In the genomic region with DNA sequence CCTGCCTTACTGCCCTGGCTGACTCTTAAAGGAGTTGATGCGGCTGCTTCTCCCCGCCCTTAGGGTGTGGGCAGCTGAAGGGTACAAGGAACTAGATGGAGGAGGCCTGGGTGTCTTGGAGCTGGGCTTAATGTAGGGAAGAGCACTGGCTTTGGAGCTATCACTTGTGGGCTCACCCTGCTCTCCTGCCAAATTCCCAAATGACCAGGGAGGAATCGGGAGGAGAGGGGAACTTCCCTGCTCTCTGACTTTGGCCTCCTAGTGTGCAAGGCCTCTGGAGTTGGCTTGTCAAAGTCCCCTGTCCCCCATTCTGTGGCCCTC, we compare ENCODE assay signal across 9 mouse cellular contexts. TPM values are rescaled to one million over a fixed set of nuclear protein-coding genes. Genes with fewer than 3 reads are reported as not detected.
DNase-seq lines count a peak whose midpoint lies in the region; ATAC-seq and TF ChIP-seq lines count a peak whose summit lies in the region.
"Had no signal": no experiment of that assay in that cellular context is flagged by ENCODE, and none has a peak within 500 bp of the region (broad histone marks: within the 10 kb centered on the region; RNA-seq: fewer than 3 reads in every experiment).

No protein-coding gene starts in this region.

- peaks cover 23% of the 10 kb centered on the region for H3K36me3 ChIP-seq in heart, embryonic 10.5 days
- peaks cover 39% of the 10 kb centered on the region for H3K36me3 ChIP-seq in E14TG2a.4 (ENCODE audit: insufficient read depth, low read length)
- 0 out of 2 replicates have a peak, but pooled peaks cover 3% of the 10 kb centered on the region for H3K36me3 ChIP-seq in hindbrain, embryonic 11.5 days (ENCODE audit: control insufficient read depth, insufficient read depth, low read length)

- DNase-seq in heart, embryonic 10.5 days (ENCODE audit: low spot score): no peak
- no peak for DNase-seq in heart, adult 18-20 months
- DNase-seq in hindbrain, embryonic 11.5 days (ENCODE audit: low spot score): no peak
- peak; percentile 44 for DNase-seq in lung, postnatal 25 days (ENCODE audit: low spot score)
- no peak for DNase-seq in ovary, postnatal 10 days (ENCODE audit: low spot score)
- no peak for DNase-seq in layer of hippocampus, adult 18-20 months (ENCODE audit: low spot score in 2 of 2)

- ATAC-seq in hindbrain, embryonic 11.5 days (ENCODE audit: low FRiP score): peak; percentile 50
- ATAC-seq in frontal cortex, adult (ENCODE audit: low TSS enrichment): no peak

- H3K9me3 ChIP-seq in heart, embryonic 10.5 days: no peaks in the 10 kb centered on the region
- no peaks in the 10 kb centered on the region for H3K9me3 ChIP-seq in E14TG2a.4 (ENCODE audit: low read length)
- H3K9me3 ChIP-seq in hindbrain, embryonic 11.5 days (ENCODE audit: control insufficient read depth, low read length): no peaks in the 10 kb centered on the region

- H3K27me3 ChIP-seq in heart, embryonic 10.5 days (ENCODE audit: insufficient read depth, poor library complexity, severe bottlenecking): peaks cover 24% of the 10 kb centered on the region
- peaks cover 10% of the 10 kb centered on the region; the same call in 1 of the 2 replicates for H3K27me3 ChIP-seq in E14TG2a.4 (ENCODE audit: insufficient read depth, low read length)
- H3K27me3 ChIP-seq in hindbrain, embryonic 11.5 days (ENCODE audit: control insufficient read depth, insufficient read depth, low read length): no peaks in the 10 kb centered on the region

- H3K27ac ChIP-seq in heart, embryonic 10.5 days: peak overlapping the region; percentile 79
- peak overlapping the region; percentile 43 for H3K27ac ChIP-seq in hindbrain, embryonic 11.5 days (ENCODE audit: low read depth, low read length)

- TF ChIP-seq CTCF in E14TG2a.4 (conservative IDR thresholded peaks at IDR 0.05; ENCODE audit: low read length): no peak

- H3K4me2 ChIP-seq in hindbrain, embryonic 11.5 days (replicated peaks; ENCODE audit: low read depth, low read length): peak overlapping the region; percentile 77

- H3K9ac ChIP-seq in hindbrain, embryonic 11.5 days (ENCODE audit: low read depth, low read length): peak overlapping the region; percentile 91

- H3K4me1 ChIP-seq in heart, embryonic 10.5 days: peaks cover 36% of the 10 kb centered on the region
- peaks cover 76% of the 10 kb centered on the region for H3K4me1 ChIP-seq in E14TG2a.4 (replicated peaks; ENCODE audit: low read depth, low read length)
- peaks cover 6% of the 10 kb centered on the region for H3K4me1 ChIP-seq in hindbrain, embryonic 11.5 days (replicated peaks; ENCODE audit: control insufficient read depth, insufficient read depth, low read length)

- peak overlapping the region; percentile 73 for H3K4me3 ChIP-seq in heart, embryonic 10.5 days
- peak overlapping the region; percentile 88 for H3K4me3 ChIP-seq in E14TG2a.4 (replicated peaks; ENCODE audit: low read length)
- peak overlapping the region; percentile 87 for H3K4me3 ChIP-seq in hindbrain, embryonic 11.5 days (ENCODE audit: low read depth, low read length)

- WGBS in heart, embryonic 10.5 days: 8% methylated on average over 3 of the region's 3 CpGs
- 2% methylated on average over 3 of the region's 3 CpGs for WGBS in hindbrain, embryonic 11.5 days

RNA-seq across cellular contexts. Expression of a gene that starts 0.7 kb away (rescaled TPM):
- 23.0 and 30.3 TPM in 2 replicates for polyA plus RNA-seq in heart, embryonic 10.5 days (2016; fragmentation: Nextera tagmentation; extraction: Ambion mirVana)
- 10 to 100 TPM; 22.5 to 23.7 TPM for total RNA-seq in heart, adult 18-20 months (2021)
- polyA plus RNA-seq in hindbrain, embryonic 11.5 days (2014; fragmentation: Nextera tagmentation; extraction: Ambion mirVana): 62.7 and 65.8 TPM in 2 replicates
- total RNA-seq in layer of hippocampus, adult 18-20 months (2021): 100 to 1,000 TPM; 244 to 255 TPM

RNA-seq across cellular contexts. Expression of a gene that starts 22.9 kb away (rescaled TPM):
- 0.75 and 1.4 TPM in 2 replicates for polyA plus RNA-seq in heart, embryonic 10.5 days (2016; fragmentation: Nextera tagmentation; extraction: Ambion mirVana)
- total RNA-seq in heart, adult 18-20 months (2021): 10 to 100 TPM; 47.9 to 49.0 TPM
- 2.6 and 2.7 TPM in 2 replicates for polyA plus RNA-seq in hindbrain, embryonic 11.5 days (2014; fragmentation: Nextera tagmentation; extraction: Ambion mirVana)
- total RNA-seq in layer of hippocampus, adult 18-20 months (2021): 10 to 100 TPM; 28.6 to 30.7 TPM

RNA-seq across cellular contexts. Expression of a gene that starts 23.4 kb away (rescaled TPM):
- polyA plus RNA-seq in heart, embryonic 10.5 days (2016; fragmentation: Nextera tagmentation; extraction: Ambion mirVana): 9.5 and 25.6 TPM in 2 replicates
- total RNA-seq in heart, adult 18-20 months (2021): 10 to 100 TPM; 21.5 to 28.3 TPM
- polyA plus RNA-seq in hindbrain, embryonic 11.5 days (2014; fragmentation: Nextera tagmentation; extraction: Ambion mirVana): 8.5 TPM in 2 replicates
- 10 to 100 TPM; 33.3 to 37.1 TPM for total RNA-seq in layer of hippocampus, adult 18-20 months (2021)

RNA-seq across cellular contexts. Expression of a gene that starts 33.4 kb away (rescaled TPM):
- polyA plus RNA-seq in heart, embryonic 10.5 days (2016; fragmentation: Nextera tagmentation; extraction: Ambion mirVana): not detected in 2 replicates
- not detected for total RNA-seq in heart, adult 18-20 months (2021)
- polyA plus RNA-seq in hindbrain, embryonic 11.5 days (2014; fragmentation: Nextera tagmentation; extraction: Ambion mirVana): not detected in 2 replicates
- total RNA-seq in layer of hippocampus, adult 18-20 months (2021): not detected
- total RNA-seq: layer of hippocampus, postnatal 36 days had no signal

RNA-seq across cellular contexts. Expression of a gene that starts 39.3 kb away (rescaled TPM):
- 0.06 and 1.7 TPM in 2 replicates for polyA plus RNA-seq in heart, embryonic 10.5 days (2016; fragmentation: Nextera tagmentation; extraction: Ambion mirVana)
- total RNA-seq in heart, adult 18-20 months (2021): not detected
- 0.05 and 0.24 TPM in 2 replicates for polyA plus RNA-seq in hindbrain, embryonic 11.5 days (2014; fragmentation: Nextera tagmentation; extraction: Ambion mirVana)
- total RNA-seq in layer of hippocampus, adult 18-20 months (2021): 1 to 10 TPM; 2.7 to 2.8 TPM

Comparison
In these comparisons a context has a peak if more than half of its experiments do, and no peak if none do; other contexts are left out.
1. RNA of a gene that starts 0.7 kb away (total RNA-seq): 244 to 255 TPM in layer of hippocampus, adult 18-20 months; 22.5 to 23.7 TPM in heart, adult 18-20 months; every median in the first group is over 4 times any median in the second.
2. Peak in every context shown above with its lines, with median percentiles within 50 percentile points of each other: H3K4me3 ChIP-seq.